Mouse (Mus musculus): ENCODE results near the gene Dgkq. TPM values are rescaled to one million over a fixed set of nuclear protein-coding genes. Genes with fewer than 3 reads are reported as not detected.

Dgkq gene
- polyA plus RNA-seq, 1 experiment: 16.4 TPM

DNA sequence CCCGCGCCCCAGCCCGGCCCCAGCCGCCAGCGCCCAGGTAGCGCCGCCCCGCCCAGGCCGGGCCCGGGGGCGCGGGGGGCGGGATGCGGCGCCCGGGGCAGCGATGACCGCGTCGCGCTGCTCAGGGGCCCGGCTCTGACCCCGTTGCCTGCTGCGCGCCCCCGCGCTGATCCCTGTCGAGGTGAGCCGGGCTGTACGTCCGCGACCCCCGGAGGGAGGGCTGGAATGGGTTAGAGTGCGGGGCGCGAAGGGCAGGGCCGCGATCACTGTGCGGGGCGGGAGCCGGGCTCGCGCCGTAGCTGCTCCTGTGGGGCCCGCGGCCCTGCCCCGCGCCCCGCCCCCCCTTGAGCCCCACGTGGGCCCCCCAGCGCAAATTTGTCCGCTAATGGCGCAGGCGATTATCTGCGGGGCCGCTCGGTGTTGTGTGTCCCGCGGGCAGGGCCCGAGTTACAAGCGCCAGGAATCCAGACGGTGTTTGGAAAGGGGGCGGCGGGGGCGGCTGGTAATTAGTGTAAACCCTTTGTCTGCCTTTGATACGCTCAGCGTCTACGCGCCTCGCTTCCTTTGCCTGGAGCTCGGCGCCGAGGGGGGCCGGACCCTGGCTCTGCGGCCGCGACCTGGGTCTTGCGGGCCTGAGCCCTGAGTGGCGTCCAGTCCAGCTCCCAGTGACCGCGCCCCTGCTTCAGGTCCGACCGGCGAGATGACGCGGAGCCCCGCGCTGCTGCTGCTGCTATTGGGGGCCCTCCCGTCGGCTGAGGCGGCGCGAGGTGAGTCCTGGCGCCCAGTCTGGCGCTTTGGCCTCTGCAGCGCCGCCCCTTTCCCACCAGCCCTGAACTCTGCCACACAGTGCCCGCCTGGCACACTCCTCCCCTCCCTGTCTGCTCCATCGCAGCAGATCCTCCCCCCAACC lies 25.1 kb upstream of the Dgkq start:
- peaks cover 3% of the 10 kb centered on the region; the same call in 1 of the 2 replicates for H3K4me1 ChIP-seq (ENCODE audit: control insufficient read depth, insufficient read depth, low read length)
- 1% methylated on average over 98 of the region's 99 CpGs for WGBS
- no peak for TF ChIP-seq CTCF (IDR thresholded peaks at IDR 0.05; ENCODE audit: control insufficient read depth, insufficient read depth, low read length)
- no peak for TF ChIP-seq POLR2A (IDR thresholded peaks at IDR 0.05; ENCODE audit: borderline replicate concordance, control insufficient read depth, low read depth, low read length)
- peak overlapping the region; percentile 71 for H3K27ac ChIP-seq (ENCODE audit: control insufficient read depth, insufficient read depth, low read depth, low read length, poor library complexity)
- H3K4me3 ChIP-seq (replicated peaks; ENCODE audit: control insufficient read depth, low read depth, low read length): peak overlapping the region; percentile 70

DNA sequence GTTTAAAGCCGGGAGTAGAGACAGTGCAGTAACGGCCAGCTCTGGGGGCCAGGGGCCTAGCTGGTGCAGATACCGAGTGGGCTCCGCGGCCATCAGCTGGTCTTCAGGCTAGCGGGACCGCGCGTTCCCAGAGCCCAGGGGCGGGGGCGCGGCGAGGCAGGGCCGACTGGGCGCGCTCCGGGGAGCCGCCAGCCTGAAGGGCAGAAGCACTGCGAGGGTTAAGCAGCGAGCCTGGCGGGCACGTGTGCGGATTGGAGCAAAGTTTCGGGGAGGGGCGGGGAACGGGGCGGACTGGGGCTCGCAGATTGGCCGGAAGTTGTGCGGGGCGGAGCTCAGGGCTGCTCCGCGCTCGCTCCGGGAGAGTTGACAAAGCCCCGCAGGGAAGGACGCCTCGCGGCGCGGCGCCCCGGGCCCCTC lies 24.4 kb upstream of the Dgkq start:
- TF ChIP-seq CTCF (IDR thresholded peaks at IDR 0.05; ENCODE audit: control insufficient read depth, insufficient read depth, low read length) (no peak), POLR2A (IDR thresholded peaks at IDR 0.05; ENCODE audit: borderline replicate concordance, control insufficient read depth, low read depth, low read length) (peak; percentile 40; the same call in 1 of the 2 replicates)
- H3K4me1 ChIP-seq (ENCODE audit: control insufficient read depth, insufficient read depth, low read length): peaks cover 3% of the 10 kb centered on the region; the same call in 1 of the 2 replicates
- peak overlapping the region; percentile 70 for H3K4me3 ChIP-seq (replicated peaks; ENCODE audit: control insufficient read depth, low read depth, low read length)
- WGBS: 1% methylated on average over 43 of the region's 43 CpGs
- H3K27ac ChIP-seq (ENCODE audit: control insufficient read depth, insufficient read depth, low read depth, low read length, poor library complexity): no peak overlapping the region; the same call in 1 of the 2 replicates

- under 1% methylated on average over 16 of the region's 18 CpGs for WGBS
- peak within 1 kb of the TSS; percentile 70 for H3K4me3 ChIP-seq (replicated peaks; ENCODE audit: control insufficient read depth, low read depth, low read length)
- TF ChIP-seq CTCF (IDR thresholded peaks at IDR 0.05; ENCODE audit: control insufficient read depth, insufficient read depth, low read length) (peak; percentile 66), POLR2A (IDR thresholded peaks at IDR 0.05; ENCODE audit: borderline replicate concordance, control insufficient read depth, low read depth, low read length) (no peak)
- no peak within 1 kb of the TSS for H3K27ac ChIP-seq (ENCODE audit: control insufficient read depth, insufficient read depth, low read depth, low read length, poor library complexity)
- H3K4me1 ChIP-seq (ENCODE audit: control insufficient read depth, insufficient read depth, low read length): peaks cover 3% of the 10 kb centered on the region; the same call in 1 of the 2 replicates
These were observed 22.8 kb upstream of the Dgkq start, which contains the start of gene Fgfrl1 for GRCm38 (mm10) chr5:108692271-108692670. Gene Fgfrl1, plus strand, starts transcription at chr5:108692382.

DNA sequence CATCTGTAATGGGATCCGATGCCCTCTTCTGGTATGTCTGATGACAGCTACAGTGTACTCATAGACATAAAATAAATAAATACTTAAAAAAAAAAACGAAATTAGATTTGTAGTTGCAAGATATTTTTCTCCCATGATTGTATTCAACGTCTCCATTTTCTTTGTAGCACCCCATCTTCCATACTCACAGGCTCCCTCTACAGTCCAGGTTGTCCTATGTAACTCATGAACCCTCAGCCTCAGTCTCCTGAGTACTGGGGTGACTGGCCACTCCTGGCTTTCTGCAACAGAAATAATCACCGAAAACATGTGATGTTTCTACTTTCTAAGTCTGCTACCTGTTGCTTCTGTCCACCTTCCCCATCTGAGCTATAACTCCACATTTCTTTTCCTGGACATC lies 21.7 kb upstream of the Dgkq start:
- WGBS: 53% methylated on average over 4 of the region's 4 CpGs
- Histone ChIP-seq H3K4me3 (replicated peaks; ENCODE audit: control insufficient read depth, low read depth, low read length) (no peak overlapping the region), H3K27ac (ENCODE audit: control insufficient read depth, insufficient read depth, low read depth, low read length, poor library complexity) (no peak overlapping the region), H3K4me1 (ENCODE audit: control insufficient read depth, insufficient read depth, low read length) (peaks cover 3% of the 10 kb centered on the region; the same call in 1 of the 2 replicates)
- TF ChIP-seq CTCF (IDR thresholded peaks at IDR 0.05; ENCODE audit: control insufficient read depth, insufficient read depth, low read length) (no peak), POLR2A (IDR thresholded peaks at IDR 0.05; ENCODE audit: borderline replicate concordance, control insufficient read depth, low read depth, low read length) (no peak)

DNA sequence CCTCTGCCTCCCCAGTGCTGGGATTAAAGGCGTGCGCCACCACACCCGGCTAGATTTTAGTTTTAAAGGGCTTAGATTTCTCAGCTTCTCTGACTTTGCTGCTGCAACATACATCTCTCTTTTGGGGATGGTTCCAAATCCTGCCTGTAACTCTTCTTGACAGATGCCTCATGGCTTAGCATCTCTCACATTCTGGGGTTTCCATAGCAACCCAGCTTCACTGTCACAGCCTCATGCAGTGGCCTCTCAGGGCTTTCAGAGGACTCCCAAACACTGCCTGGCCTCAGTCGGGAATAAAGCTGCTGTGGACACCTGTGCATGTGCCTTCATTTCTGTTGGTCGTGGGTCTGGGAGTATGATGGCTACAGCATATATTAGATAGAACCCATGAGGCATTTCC lies 19.6 kb upstream of the Dgkq start:
- WGBS: 78% methylated on average over 5 of the region's 5 CpGs
- H3K4me3 ChIP-seq (replicated peaks; ENCODE audit: control insufficient read depth, low read depth, low read length): no peak overlapping the region
- no peak overlapping the region for H3K27ac ChIP-seq (ENCODE audit: control insufficient read depth, insufficient read depth, low read depth, low read length, poor library complexity)
- H3K4me1 ChIP-seq (ENCODE audit: control insufficient read depth, insufficient read depth, low read length): peaks cover 3% of the 10 kb centered on the region; the same call in 1 of the 2 replicates
- TF ChIP-seq CTCF (IDR thresholded peaks at IDR 0.05; ENCODE audit: control insufficient read depth, insufficient read depth, low read length) (no peak), POLR2A (IDR thresholded peaks at IDR 0.05; ENCODE audit: borderline replicate concordance, control insufficient read depth, low read depth, low read length) (no peak)

DNA sequence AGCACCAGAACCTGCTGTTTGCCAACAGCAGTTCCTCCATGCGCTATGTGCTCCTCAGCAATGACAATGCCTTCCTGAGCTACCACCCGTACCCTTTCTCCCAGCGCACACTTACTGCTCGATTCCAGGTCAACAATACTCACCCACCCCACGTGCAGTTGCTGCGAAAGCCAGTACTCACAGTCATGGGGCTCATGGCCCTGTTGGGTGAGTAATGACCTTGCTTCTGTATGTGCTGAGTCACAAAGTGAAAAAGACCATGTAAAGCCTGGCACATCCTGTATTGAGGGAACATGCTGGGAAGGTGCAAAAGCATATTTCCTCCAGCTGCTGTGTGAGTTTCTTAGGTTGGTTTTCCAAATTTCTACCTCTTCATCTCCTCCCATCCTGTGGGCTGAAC lies 11.4 kb upstream of the Dgkq start:
- WGBS: 91% methylated on average over 6 of the region's 6 CpGs
- Histone ChIP-seq H3K27ac (ENCODE audit: control insufficient read depth, insufficient read depth, low read depth, low read length, poor library complexity) (no peak overlapping the region), H3K4me1 (ENCODE audit: control insufficient read depth, insufficient read depth, low read length) (peaks cover 1% of the 10 kb centered on the region; the same call in 1 of the 2 replicates), H3K4me3 (replicated peaks; ENCODE audit: control insufficient read depth, low read depth, low read length) (no peak overlapping the region)
- TF ChIP-seq POLR2A (IDR thresholded peaks at IDR 0.05; ENCODE audit: borderline replicate concordance, control insufficient read depth, low read depth, low read length) (no peak), CTCF (IDR thresholded peaks at IDR 0.05; ENCODE audit: control insufficient read depth, insufficient read depth, low read length) (no peak)

DNA sequence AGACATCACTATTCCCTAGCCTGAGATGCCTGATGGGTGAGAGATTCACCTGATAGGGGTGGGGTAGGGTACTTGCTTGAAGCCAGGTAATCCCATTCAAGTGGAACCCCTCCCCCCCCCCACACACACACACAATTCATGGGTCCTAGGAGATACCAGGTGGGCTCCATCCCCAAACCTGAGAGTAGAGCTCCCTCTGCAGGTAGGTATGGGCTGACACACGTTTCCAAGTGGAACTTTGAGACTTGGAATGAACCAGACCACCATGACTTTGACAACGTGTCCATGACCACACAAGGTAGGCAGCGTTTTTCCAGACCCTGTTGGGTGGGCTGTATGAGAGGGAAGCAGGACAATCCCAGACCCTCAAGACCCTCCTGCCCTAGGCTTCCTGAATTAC lies 10.4 kb upstream of the Dgkq start:
- peaks cover 1% of the 10 kb centered on the region; the same call in 1 of the 2 replicates for H3K4me1 ChIP-seq (ENCODE audit: control insufficient read depth, insufficient read depth, low read length)
- TF ChIP-seq POLR2A (IDR thresholded peaks at IDR 0.05; ENCODE audit: borderline replicate concordance, control insufficient read depth, low read depth, low read length) (no peak), CTCF (IDR thresholded peaks at IDR 0.05; ENCODE audit: control insufficient read depth, insufficient read depth, low read length) (peak; percentile 48; the same call in 1 of the 2 replicates)
- no peak overlapping the region for H3K4me3 ChIP-seq (replicated peaks; ENCODE audit: control insufficient read depth, low read depth, low read length)
- H3K27ac ChIP-seq (ENCODE audit: control insufficient read depth, insufficient read depth, low read depth, low read length, poor library complexity): no peak overlapping the region
- 72% methylated on average over 3 of the region's 3 CpGs for WGBS

DNA sequence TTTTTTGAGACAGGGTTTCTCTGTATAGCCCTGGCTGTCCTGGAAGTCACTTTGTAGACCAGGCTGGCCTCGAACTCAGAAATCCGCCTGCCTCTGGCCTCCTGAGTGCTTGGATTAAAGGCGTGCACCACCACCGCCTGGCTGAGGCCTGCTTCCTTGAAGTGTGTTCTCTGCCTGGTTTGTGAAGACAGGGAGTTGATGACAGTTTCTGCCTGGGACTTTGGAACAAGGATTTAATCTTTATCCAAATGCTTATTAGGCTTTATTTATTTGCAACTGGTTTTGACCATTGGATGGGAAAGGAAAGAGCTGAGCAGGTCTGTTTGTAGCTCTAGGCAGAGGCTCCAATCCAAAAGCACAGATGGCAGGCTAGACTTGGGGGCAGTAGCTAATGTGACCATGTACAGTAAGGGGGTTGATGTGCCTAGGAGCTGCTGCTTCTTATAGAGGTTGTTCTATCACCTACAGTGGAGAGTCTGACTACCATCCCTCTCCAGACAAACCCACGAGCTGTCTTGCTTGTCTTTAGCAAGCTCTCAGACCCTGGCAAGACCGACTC lies 8.9 kb upstream of the Dgkq start:
- no peak overlapping the region for H3K27ac ChIP-seq (ENCODE audit: control insufficient read depth, insufficient read depth, low read depth, low read length, poor library complexity)
- peaks cover 1% of the 10 kb centered on the region for H3K4me1 ChIP-seq (ENCODE audit: control insufficient read depth, insufficient read depth, low read length)
- TF ChIP-seq CTCF (IDR thresholded peaks at IDR 0.05; ENCODE audit: control insufficient read depth, insufficient read depth, low read length): no peak
- WGBS: 85% methylated on average over 6 of the region's 6 CpGs
- H3K4me3 ChIP-seq (replicated peaks; ENCODE audit: control insufficient read depth, low read depth, low read length): no peak overlapping the region

All from bone marrow, adult 2 months (tissue).